Mouse (Mus musculus): ENCODE measurements at regions not wholly inside any gene's neighbourhood (a gene's known extent, or its start where the extent isn't known, plus 50 kb on each side); places are given as distances from the start of the nearest gene placed in this dataset.

- no peak for DNase-seq (ENCODE audit: extremely low spot score)
Measured at GRCm38 (mm10) chr13:85570886-85571527, 282.1 kb upstream of the Rasa1 start.

DNA sequence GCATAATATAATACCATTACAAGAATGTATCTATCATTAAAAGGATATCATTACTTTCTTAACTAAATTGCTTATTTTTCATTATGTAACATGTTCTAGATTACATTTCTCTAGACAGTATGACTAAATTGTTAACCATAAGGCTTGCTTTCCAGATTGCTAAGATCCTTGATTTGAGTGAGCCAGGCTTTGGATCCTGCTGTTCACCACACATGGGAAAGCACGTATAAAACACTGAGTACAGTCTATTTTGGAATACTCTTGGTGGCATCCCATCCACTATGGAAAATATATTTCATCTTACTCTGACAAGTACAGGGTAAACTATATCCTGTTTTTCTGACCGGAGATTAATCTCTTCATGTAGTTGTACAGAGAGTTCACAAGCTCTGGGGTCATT lies 268.9 kb upstream of the Rasa1 start:
- no peak for DNase-seq (ENCODE audit: extremely low spot score)

DNA sequence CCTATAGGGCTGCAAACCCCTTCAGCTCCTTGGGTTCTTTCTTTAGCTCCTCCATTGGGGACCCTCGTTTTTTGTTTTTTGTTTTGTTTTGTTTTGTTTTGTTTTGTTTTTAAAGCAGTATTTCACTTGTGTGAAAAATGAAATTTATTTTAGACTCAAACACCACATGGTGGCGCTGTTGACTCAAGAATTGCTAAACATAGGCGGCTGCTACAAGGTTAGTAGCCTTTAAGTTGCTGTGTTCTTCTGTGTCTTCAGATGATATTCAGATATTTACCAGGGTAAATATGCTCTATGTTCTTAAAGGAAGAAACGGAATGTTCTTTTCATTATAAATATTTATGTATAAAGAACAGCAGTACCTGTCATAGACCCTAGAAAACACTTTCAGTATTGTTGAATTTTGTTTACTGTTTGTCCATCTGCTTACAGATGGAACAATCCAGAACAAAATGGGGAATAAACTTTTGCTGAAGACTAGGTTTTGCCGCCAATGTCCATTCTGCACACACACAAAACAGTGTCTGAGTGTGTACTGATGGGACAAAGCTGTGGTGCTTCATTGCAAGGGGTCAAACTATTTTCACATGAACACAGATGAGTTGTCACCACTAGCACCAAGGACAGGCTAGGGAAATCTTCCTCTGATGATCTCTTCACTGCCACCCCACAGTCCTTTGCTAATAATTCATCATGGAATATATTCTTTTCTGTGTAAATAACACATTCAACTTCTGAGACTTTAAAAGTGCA lies 267.3 kb upstream of the Rasa1 start:
- DNase-seq (ENCODE audit: extremely low spot score), result peak; percentile 35

DNA sequence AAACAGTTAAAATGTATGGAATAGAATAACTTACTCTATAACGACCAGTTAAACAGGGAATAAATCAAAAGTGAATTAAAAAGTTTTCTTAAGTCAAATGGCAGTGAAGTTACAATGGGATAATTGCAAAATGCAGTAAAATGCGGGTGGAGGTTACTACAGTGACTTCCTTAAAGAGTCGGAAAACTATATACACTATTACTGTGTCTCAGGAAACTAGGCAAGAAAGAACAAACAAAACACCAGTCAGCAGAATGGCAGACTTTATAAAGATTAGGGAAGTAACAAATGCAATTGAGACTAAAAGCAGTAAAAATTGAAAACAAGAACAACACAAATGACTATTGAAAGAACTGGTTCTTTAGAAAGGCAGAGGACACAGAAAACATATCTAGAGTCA lies 264.1 kb upstream of the Rasa1 start:
- no peak for DNase-seq (ENCODE audit: extremely low spot score)

DNA sequence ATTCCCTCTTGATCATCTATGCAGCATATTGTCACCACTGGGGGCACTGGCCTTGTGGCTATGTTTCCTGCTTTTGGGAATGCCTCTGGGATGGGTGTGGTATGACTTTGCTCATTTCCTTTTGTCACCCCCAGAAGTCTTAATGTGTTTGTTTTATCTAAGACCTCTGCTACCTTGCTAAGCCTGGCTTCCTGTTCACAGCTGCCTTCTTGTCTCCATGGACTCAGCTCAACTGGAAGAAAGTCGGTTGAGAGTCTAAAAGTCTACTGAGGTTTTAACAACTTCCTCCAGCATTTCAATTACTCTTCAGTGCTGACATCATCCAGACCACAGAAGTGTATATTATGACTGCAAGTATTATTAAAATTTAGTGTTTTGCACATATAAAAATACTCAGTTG lies 220.7 kb upstream of the Rasa1 start:
- no peak for DNase-seq (ENCODE audit: extremely low spot score)

GRCm38 (mm10) chr13:85508552-85508951 lies 219.6 kb upstream of the Rasa1 start:
- no peak for DNase-seq (ENCODE audit: extremely low spot score)

DNA sequence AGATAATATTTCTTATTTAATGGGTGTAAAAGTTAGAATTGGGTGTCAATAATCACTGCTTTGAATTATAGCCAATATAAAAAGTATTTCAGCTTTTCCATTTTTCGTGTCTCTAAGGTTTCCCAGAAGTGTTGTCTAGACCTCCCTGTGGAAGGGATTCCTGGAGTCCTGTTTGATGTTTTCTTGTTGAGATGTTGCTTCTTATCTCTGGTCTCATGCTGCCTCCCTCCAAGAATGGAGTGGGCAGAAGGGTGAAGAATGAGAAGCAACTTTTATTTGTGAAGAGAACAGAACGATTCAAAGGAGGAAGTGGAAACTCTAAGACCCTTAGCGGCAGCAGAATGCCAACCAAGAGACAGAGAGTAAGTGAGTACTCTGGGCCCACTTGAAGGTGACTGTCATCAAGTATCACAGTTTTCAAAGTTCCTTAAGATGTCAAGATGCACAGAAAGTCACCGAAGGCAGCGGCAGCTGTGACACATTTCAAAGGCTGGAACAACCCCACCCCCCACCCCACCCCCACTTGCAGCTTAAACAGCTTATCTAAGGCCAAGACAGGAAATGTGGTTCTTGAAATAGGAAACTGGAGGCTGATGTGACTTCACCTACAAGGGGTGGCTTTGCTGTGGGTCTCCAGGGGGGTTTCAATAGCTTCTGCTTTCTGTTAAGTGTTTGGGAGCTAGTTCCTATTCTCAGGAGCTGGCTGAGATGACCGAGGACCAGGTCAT lies 218.6 kb upstream of the Rasa1 start:
- no peak for DNase-seq (ENCODE audit: extremely low spot score)

- no peak for DNase-seq (ENCODE audit: extremely low spot score)
Measured at GRCm38 (mm10) chr13:85506875-85507274, 217.9 kb upstream of the Rasa1 start.

DNA sequence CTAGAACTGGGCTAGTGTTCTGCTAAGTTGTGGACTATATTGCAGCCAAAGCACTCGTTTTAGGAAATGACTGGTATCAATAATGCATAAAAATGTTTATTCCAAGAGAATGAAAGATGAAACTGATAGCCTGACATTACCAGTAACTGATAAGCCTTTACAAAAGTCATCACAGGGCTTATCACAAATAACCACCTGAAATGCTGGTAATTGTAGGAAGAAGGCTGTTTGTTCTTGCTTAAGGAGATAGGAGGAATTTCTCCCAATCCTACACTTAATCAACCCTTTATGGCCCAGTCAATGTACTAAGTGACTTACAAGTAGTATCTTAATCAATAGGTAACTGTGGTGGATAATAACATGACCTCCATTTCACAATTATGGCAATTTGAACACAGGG lies 217.1 kb upstream of the Rasa1 start:
- DNase-seq (ENCODE audit: extremely low spot score), result no peak

- no peak for DNase-seq (ENCODE audit: extremely low spot score)
Measured at GRCm38 (mm10) chr13:85505046-85505445, 216.1 kb upstream of the Rasa1 start.

DNA sequence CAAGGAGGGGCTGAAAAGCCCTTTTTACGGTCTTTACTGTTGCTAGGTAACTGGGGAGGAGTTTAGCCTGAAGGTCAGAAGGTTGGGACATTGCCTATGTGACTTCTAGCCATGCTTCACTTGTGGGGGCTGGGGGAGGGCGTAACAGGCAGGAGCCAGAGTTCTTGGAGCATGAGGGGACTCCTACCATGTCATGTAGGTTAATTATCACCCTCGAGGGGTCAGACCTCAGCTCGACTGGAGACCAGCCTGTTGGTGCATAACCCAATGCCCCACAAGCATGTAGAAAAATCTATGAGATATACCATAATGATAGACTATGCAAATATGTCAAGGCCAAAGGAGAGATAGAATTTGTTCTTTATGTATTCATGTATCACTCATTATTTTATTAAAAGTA lies 215.1 kb upstream of the Rasa1 start:
- DNase-seq (ENCODE audit: extremely low spot score), result peak; percentile 20

DNA sequence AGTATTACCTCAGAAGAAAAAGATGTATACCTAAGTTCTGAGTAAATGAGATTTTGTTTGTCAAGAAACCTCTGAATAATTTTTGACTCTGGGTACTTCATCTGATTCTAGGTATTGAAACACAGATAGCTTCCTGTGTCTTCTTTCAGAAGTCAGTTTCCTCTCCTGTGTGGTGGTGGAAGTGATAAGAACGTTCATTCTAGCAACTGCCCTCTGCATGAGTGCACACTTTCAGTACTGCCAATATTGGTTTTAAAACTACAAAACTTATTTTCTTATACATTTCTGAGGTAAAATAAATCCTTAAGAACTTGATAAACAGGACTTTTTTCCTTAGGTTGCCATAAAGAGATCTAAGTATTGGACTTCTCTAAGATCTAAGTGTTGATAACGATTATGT lies 209.8 kb upstream of the Rasa1 start:
- DNase-seq (ENCODE audit: extremely low spot score), result no peak

DNA sequence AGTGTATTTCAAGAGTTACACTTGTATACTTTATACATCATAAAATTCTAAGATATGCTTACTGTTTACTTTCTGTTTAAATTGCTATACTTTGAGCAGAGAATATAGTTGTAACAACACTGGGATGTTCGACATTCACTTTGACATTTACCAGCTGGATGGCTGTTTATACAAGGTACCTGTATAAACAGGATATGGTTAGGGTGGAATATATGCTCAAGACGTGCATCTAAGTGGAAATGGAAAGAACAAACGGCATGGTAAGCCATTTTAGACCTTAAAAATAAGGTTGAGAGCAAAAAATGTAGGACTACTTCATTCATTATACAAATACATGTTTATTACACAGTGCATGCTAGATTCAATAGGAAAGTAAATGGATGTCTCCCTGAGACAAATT lies 195.9 kb upstream of the Rasa1 start:
- DNase-seq (ENCODE audit: extremely low spot score), result no peak

- no peak for DNase-seq (ENCODE audit: extremely low spot score)
Measured at GRCm38 (mm10) chr13:85483348-85483747, 194.4 kb upstream of the Rasa1 start.

DNA sequence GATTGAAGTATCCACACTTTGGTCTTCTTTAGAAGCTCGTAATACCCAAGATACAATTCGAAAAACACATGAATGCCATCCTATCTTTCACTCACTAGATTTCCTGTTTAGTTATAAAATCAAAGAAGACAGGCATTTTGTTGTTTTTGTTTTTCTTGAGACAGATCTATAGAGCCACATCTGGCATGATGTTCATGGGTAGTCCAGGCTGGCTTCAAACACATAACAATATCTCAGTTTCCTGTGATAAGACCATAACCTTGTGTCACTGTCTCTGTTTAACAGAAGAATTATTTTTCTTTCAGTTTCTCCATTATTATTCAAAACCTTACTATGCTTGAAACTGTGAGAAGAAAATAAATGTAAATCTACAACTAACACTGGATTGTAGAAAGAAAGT lies 190.5 kb upstream of the Rasa1 start:
- DNase-seq (ENCODE audit: extremely low spot score), result no peak

GRCm38 (mm10) chr13:85476274-85476846 lies 187.4 kb upstream of the Rasa1 start:
- no peak for DNase-seq (ENCODE audit: extremely low spot score)

DNA sequence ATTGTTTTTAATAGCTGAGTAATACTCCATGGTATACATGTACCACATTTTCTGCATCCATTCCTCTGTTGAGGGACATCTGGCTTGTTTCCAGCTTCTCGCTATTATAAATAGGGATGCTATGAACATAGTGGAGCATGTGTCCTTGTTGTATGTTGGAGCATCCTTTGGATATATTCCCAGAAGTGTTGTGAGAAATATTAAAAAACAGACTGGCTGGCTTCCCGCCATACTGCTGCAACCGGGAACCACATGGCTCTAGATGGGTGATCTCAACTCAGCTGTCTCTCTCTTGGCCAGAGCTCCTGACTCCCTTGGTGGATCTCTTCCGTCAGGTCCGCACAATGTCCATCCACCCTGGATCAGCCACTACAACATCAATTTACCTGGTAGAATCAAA lies 182.4 kb upstream of the Rasa1 start:
- DNase-seq (ENCODE audit: extremely low spot score), result no peak

GRCm38 (mm10) chr13:85459387-85459786 lies 170.5 kb upstream of the Rasa1 start:
- DNase-seq (ENCODE audit: extremely low spot score), result no peak

GRCm38 (mm10) chr13:85458611-85459010 lies 169.7 kb upstream of the Rasa1 start:
- DNase-seq (ENCODE audit: extremely low spot score), result no peak

- no peak for DNase-seq (ENCODE audit: extremely low spot score)
Measured at GRCm38 (mm10) chr13:85439581-85439980, 150.7 kb upstream of the Rasa1 start.

GRCm38 (mm10) chr13:85437875-85438274 lies 148.9 kb upstream of the Rasa1 start:
- no peak for DNase-seq (ENCODE audit: extremely low spot score)

GRCm38 (mm10) chr13:85437009-85437408 lies 148.1 kb upstream of the Rasa1 start:
- DNase-seq (ENCODE audit: extremely low spot score), result no peak

GRCm38 (mm10) chr13:85436254-85436653 lies 147.3 kb upstream of the Rasa1 start:
- no peak for DNase-seq (ENCODE audit: extremely low spot score)

All from embryo, embryonic 9.5 days (tissue).